Mouse (Mus musculus) cerebral cortex, adult 2 months (tissue): ENCODE results near the gene Gdf5.

Experiments
- WGBS: fragments of 180-500 bp; shearing (Covaris S2); methylation state at CpG from one replicate; pipeline ENCODE4 v1.1.7; 2018; 5-methylcytosine and 5-hydroxymethylcytosine counted together

Gdf5 gene

GRCm38 (mm10) chr2:155945124-155945523 lies at the start of gene Gdf5:
TSS of gene Gdf5 (minus strand) at chr2:155945367.
- WGBS: 17% methylated on average over 13 of the region's 13 CpGs

- WGBS: 55% methylated on average over 14 of the region's 14 CpGs
Measured at GRCm38 (mm10) chr2:155991863-155992321, 46.7 kb upstream of the Gdf5 start.

- 77% methylated on average over 10 of the region's 10 CpGs for WGBS
Measured at GRCm38 (mm10) chr2:155991151-155991550, 46.0 kb upstream of the Gdf5 start.

DNA sequence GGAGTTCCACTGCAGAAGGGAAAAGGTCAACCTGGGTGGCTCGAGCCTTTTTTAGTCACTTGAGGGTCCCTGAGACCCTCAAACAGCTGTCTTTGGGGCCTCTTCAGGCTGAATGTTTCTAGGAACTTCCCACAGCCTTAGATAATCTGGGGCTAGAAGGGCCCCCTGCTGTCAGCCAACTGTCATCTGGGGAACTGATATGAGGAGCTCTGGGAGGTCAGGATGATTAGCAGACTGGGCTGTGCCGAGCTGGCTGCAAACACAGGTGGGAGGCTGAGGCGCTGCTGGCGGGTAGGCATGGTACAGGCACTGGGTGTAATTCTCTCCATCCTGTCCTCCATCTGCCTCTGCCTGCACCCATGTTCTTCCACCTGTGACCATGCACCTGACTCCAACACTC lies 43.9 kb upstream of the Gdf5 start:
- 73% methylated on average over 4 of the region's 4 CpGs for WGBS

DNA sequence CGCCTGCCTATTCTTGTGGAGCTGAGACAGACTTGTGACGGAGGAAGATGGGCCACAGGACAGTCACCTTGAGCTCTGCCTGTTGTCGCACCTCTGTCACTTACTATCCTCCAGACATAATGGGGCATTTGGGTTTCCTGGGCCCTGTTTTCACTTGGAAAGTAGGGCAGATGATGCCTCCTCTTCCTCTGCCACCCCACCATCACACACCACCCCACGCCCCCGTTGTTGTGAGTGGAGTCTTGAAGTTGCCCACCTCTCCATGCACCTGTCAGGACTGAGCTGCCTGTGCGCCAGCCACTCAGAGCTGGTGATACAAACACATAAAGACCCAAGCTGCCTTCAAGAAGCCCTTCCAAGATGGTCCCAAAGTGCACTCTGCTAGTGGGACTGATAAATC lies 42.0 kb upstream of the Gdf5 start:
- WGBS: 98% methylated on average over 6 of the region's 6 CpGs

DNA sequence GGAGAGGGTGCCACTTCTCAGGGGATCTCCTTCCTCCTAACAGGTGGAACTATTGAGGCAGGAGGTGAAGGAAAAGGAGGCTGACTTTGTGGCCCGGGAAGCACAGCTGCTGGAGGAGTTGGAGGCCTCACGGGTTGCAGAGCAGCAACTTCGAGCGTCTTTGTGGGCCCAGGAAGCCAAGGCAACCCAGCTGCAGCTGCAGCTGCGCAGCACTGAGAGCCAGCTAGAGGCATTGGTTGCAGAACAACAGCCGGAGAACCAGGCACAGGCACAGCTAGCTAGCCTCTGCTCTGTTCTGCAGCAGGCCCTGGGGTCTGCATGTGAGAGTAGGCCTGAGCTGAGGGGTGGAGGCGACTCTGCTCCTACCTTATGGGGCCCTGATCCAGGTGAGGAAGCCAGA lies 40.6 kb upstream of the Gdf5 start:
- 88% methylated on average over 7 of the region's 7 CpGs for WGBS

DNA sequence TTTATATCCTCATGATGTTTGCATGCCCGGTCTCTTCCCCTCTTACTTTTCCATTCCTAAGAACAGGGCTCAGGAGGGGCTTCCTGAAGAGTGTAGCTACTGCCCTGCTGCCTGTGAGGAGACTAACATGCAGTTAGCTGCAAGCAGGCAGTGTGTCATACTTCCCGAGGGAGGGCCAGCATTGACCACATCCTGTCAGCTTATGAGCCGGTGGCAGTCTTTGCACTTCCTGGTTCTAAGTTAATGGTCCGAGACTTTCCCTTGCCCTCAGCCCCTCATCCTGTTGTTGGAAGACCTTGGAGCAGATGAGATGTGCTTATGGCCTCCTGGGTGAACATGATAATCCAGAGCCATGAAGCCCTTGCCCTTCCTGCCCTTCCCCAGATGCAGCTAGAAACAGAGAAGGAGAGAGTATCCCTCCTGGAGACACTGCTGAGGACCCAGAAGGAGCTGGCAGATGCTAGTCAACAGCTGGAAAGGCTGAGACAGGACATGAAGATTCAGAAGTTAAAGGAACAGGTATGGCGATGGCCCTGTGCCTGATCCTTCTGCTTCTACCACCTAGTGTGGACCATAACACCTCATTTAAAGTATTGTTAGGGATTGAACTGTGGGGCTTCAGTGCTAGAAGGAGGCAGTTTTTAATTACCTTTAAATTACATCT lies 34.3 kb upstream of the Gdf5 start:
- WGBS: 80% methylated on average over 5 of the region's 5 CpGs

- 66% methylated on average over 14 of the region's 14 CpGs for WGBS
Measured at GRCm38 (mm10) chr2:155974087-155974731, 29.0 kb upstream of the Gdf5 start.

GRCm38 (mm10) chr2:155973348-155973747 lies 28.2 kb upstream of the Gdf5 start:
- WGBS: 86% methylated on average over 6 of the region's 6 CpGs

GRCm38 (mm10) chr2:155962991-155963390 lies 17.8 kb upstream of the Gdf5 start:
- WGBS: 33% methylated on average over 1 of the region's 1 CpGs

- WGBS: 80% methylated on average over 10 of the region's 10 CpGs
Measured at GRCm38 (mm10) chr2:155961862-155962261, 16.7 kb upstream of the Gdf5 start.

GRCm38 (mm10) chr2:155959981-155960380 lies 14.8 kb upstream of the Gdf5 start:
- WGBS: 83% methylated on average over 5 of the region's 5 CpGs

DNA sequence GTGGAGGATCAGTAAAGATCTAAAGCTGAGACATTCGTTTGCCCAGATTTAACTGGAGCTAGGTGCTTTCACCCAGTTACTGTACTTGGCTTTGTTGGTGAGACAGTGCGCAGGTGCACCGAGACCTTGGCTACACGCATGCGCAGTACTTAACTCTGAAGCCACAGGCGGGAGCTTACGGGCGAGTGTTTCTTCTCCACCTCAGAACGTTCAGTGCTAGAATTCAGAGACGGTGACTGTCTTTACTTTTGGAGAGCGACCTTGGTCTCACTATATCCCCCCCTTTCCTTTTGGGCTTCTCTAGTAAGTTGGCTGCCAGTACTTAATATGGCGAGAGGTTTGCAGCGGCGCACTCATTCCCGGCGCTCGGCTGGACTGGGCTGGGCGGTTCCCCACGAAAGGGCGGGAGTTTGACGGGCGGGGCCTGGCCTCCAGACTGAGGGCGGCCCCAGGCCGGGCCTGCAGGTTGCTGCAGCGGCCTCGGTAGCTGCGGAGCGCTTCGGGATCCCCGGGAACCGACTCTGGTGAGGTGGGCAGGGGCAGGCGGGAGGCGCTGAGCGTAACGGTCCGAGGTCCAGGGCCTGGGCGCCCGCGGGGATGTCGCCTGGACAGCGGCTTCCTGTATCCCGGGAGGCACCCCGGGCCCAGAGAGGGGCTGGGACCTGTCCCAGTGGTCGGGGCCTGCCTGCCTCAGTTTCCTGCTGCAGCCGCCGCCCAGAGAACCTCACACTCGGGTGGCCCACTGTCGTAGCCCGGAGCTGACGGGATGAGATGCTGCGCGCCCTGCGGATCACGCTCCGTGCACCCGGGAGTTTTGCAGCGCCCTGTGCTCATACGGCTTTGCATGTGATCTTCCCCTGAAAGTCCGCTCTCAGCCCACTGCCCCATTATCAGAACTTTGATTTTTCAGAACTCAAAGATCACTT lies 11.2 kb upstream of the Gdf5 start, which contains the start of gene Cep250:
TSS of gene Cep250 (plus strand) at position 325 of the 926 bp plus-strand sequence.
- WGBS: under 1% methylated on average over 59 of the region's 59 CpGs

- 55% methylated on average over 6 of the region's 6 CpGs for WGBS
Measured at GRCm38 (mm10) chr2:155949362-155949761, 4.2 kb upstream of the Gdf5 start.

GRCm38 (mm10) chr2:155947390-155948002 lies 2.3 kb upstream of the Gdf5 start:
- WGBS: 50% methylated on average over 5 of the region's 5 CpGs

DNA sequence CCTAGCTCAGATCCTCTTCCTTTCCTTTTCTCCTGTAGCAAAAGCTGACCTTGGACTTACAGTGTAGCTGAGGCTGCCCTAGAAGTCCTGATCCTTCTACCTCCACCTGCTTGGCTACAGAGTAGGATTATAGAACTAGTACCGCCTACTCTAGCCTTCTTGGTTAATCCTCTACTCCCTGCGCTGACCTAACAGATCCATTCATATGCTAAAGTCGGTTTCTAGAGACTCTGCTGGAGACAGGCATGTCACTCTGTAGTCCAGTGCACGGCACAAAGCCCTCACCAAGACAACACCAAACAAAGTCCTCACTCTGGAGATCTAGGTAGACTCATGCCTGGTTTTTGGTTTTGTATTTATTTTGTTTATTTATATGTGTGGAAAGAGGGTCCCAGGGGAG lies 1.3 kb upstream of the Gdf5 start:
- WGBS: 31% methylated on average over 4 of the region's 4 CpGs

DNA sequence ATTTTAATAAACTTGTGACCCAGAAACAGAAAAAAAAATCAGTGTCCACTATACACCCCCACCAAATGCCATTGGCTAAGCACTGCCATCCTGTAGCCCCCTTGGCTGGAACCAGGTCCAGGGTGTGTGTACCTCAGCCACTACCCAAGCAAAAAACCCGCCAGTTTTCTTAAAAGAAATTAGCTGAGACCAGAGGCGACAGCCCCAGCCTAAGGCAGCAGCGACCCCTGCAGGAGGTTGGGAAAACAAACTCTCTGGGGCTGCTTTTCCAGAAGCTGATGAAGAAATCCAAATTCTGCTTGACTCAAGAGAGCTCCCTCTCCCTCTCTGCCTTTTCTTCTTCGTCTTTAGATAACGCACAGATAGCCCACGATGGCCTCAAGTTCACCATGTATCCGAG lies 902 bp upstream of the Gdf5 start:
- 2% methylated on average over 7 of the region's 7 CpGs for WGBS

GRCm38 (mm10) chr2:155945580-155945979 lies 413 bp upstream of the Gdf5 start:
- 43% methylated on average over 5 of the region's 5 CpGs for WGBS

- 71% methylated on average over 4 of the region's 4 CpGs for WGBS
Measured at GRCm38 (mm10) chr2:155944685-155945084, 482 bp downstream of the Gdf5 start.

- 8% methylated on average over 8 of the region's 8 CpGs for WGBS
Measured at GRCm38 (mm10) chr2:155943463-155943862, 1.7 kb downstream of the Gdf5 start.

- 91% methylated on average over 40 of the region's 40 CpGs for WGBS
Measured at GRCm38 (mm10) chr2:155941697-155942442, 3.3 kb downstream of the Gdf5 start.
